Mouse (Mus musculus) hindbrain, embryonic 16.5 days (tissue): Measurements from ENCODE around the gene Gucy2f. TPM values are rescaled to one million over a fixed set of nuclear protein-coding genes. Genes with fewer than 3 reads are reported as not detected.

Experiments used
- ATAC-seq: fragments of 200-750 bp; cut with Nextera tagmentation; 2 replicates; pipeline ENCODE4 v1.8.0; 2017; ENCODE audit warnings: moderate TSS enrichment, moderate library complexity
- H3K27ac ChIP-seq: fragments of 300-500 bp; sonication (generic); 2 replicates; pipeline ENCODE4 v1.5.1; 2014; ENCODE audit warnings: low read depth, mild to moderate bottlenecking, control low read depth, low read length, moderate library complexity
- H3K27me3 ChIP-seq: fragments of 300-500 bp; sonication (generic); replicated peaks from 2 replicates; pipeline ENCODE4 v1.6.1; 2014; ENCODE audit warnings: low read length; ENCODE audit not compliant: control insufficient read depth, insufficient read depth
- H3K36me3 ChIP-seq: fragments of 300-500 bp; sonication (generic); 2 replicates; pipeline ENCODE4 v1.6.1; 2014; ENCODE audit warnings: mild to moderate bottlenecking, low read length, moderate library complexity, mixed read lengths; ENCODE audit not compliant: control insufficient read depth, insufficient read depth
- H3K4me1 ChIP-seq: fragments of 300-500 bp; sonication (generic); 2 replicates; pipeline ENCODE4 v1.6.1; 2014; ENCODE audit warnings: low read depth, low read length; ENCODE audit not compliant: control insufficient read depth, insufficient read depth
- H3K4me2 ChIP-seq: fragments of 300-500 bp; sonication (generic); 2 replicates; pipeline ENCODE4 v1.6.1; 2014; ENCODE audit warnings: mild to moderate bottlenecking, low read length, control low read depth, moderate library complexity
- H3K4me3 ChIP-seq: fragments of 300-500 bp; sonication (generic); 2 replicates; pipeline ENCODE4 v1.5.1; 2014; ENCODE audit warnings: mild to moderate bottlenecking, low read length, control low read depth, moderate library complexity
- H3K9ac ChIP-seq: fragments of 300-500 bp; sonication (generic); 2 replicates; pipeline ENCODE4 v1.6.1; 2014; ENCODE audit warnings: low read depth, mild to moderate bottlenecking, control low read depth, low read length, moderate library complexity
- H3K9me3 ChIP-seq: fragments of 300-500 bp; sonication (generic); 2 replicates; pipeline ENCODE4 v1.6.1; 2014; ENCODE audit warnings: mild to moderate bottlenecking, low read length, moderate library complexity; ENCODE audit not compliant: control insufficient read depth
- WGBS: fragments of 180-500 bp; shearing (Covaris S2); extraction: QIAGEN DNeasy Blood & Tissue Kit; methylation state at CpG from one replicate; pipeline ENCODE4 v1.1.7; 2014; 5-methylcytosine and 5-hydroxymethylcytosine counted together
- polyA plus RNA-seq: library from polyadenylated mRNA; unstranded; fragments of >200 nt; fragmentation: Nextera tagmentation; extraction: Ambion mirVana; gene quantifications from 2 replicates; pipeline ENCODE4 v1.2.1, GENCODE M21; 2015

Gene Gucy2f
- polyA plus RNA-seq, 1 experiment from 2014 or later = 0.11 TPM

GRCm38 (mm10) chrX:142095579-142095978 lies 101.2 kb downstream of the Gucy2f start:
- H3K4me2 ChIP-seq = no peak overlapping the region
- H3K27ac ChIP-seq = no peak overlapping the region
- ATAC-seq = no peak
- no peaks in the 10 kb centered on the region for H3K9me3 ChIP-seq
- H3K27me3 ChIP-seq = no peaks in the 10 kb centered on the region
- no peaks in the 10 kb centered on the region for H3K4me1 ChIP-seq
- no peaks in the 10 kb centered on the region for H3K36me3 ChIP-seq
- H3K9ac ChIP-seq = no peak overlapping the region
- WGBS = 67% methylated on average over 5 of the region's 5 CpGs
- H3K4me3 ChIP-seq = no peak overlapping the region

GRCm38 (mm10) chrX:142062585-142062984 lies 134.1 kb downstream of the Gucy2f start:
- Histone ChIP-seq H3K4me3 (no peak overlapping the region), H3K4me2 (no peak overlapping the region), H3K36me3 (no peaks in the 10 kb centered on the region), H3K27me3 (no peaks in the 10 kb centered on the region; the same call in 1 of the 2 replicates), H3K4me1 (no peaks in the 10 kb centered on the region), H3K9ac (no peak overlapping the region), H3K9me3 (no peaks in the 10 kb centered on the region), H3K27ac (no peak overlapping the region)
- ATAC-seq = no peak
- 78% methylated on average over 3 of the region's 3 CpGs for WGBS

Other genes with a start within 250 kb of the Gucy2f start
- 20.0 and 25.4 TPM in 2 replicates for gene Nxt2, start 29.8 kb upstream of the Gucy2f start, polyA plus RNA-seq
- 43.7 and 48.9 TPM in 2 replicates for gene Kcne1l, start 109.4 kb upstream of the Gucy2f start, polyA plus RNA-seq
- gene Acsl4, start 193.6 kb upstream of the Gucy2f start, polyA plus RNA-seq = 25.5 and 26.5 TPM in 2 replicates